Mouse (Mus musculus) effector memory CD4-positive, alpha-beta T cell, adult 7 months (primary cell): ENCODE data around the gene Uhrf2. TPM values are rescaled to one million over a fixed set of nuclear protein-coding genes. Genes with fewer than 3 reads are reported as not detected.

Experiments used
- polyA plus RNA-seq: library from polyadenylated mRNA; unstranded; fragments of 100-300 nt; shearing (Covaris generic); gene quantifications from one replicate; pipeline ENCODE4 v1.2.1, GENCODE M21; 2017

Gene Uhrf2
- polyA plus RNA-seq = 385 TPM

GRCm38 (mm10) chr19:30029894-30030635 is at the start of gene Uhrf2:
Gene Uhrf2, plus strand, starts transcription at chr19:30030513.

GRCm38 (mm10) chr19:30003621-30004020 is 26.7 kb upstream of the Uhrf2 start, which contains the start of gene Trpd52l3:
Gene Trpd52l3, plus strand, starts transcription at chr19:30003790.

Other genes starting within 250 kb of the Uhrf2 start
- gene 9930021J03Rik, start 224.5 kb upstream of the Uhrf2 start, polyA plus RNA-seq = 17.4 TPM
- gene Ranbp6, start 217.5 kb upstream of the Uhrf2 start, polyA plus RNA-seq = 18.8 TPM
- gene Il33, start 105.4 kb upstream of the Uhrf2 start, polyA plus RNA-seq = 0.76 TPM
- not detected for gene Trpd52l3, start 26.7 kb upstream of the Uhrf2 start, polyA plus RNA-seq
- 13.4 TPM for gene Gldc, start 144.9 kb downstream of the Uhrf2 start, polyA plus RNA-seq
- gene Mbl2, start 202.4 kb downstream of the Uhrf2 start, polyA plus RNA-seq = not detected